Mouse (Mus musculus): Measurements from ENCODE around the gene Wfdc5. TPM values are rescaled to one million over a fixed set of nuclear protein-coding genes. Genes with fewer than 3 reads are reported as not detected.
A peak's percentile ranks its signal among the peaks of the same experiment; 100 is the strongest.

The Wfdc5 gene
- total and polyA plus RNA-seq, 3 experiments: not detected

- no peaks in the 10 kb centered on the region for H3K36me3 ChIP-seq (replicated peaks in 1 of 2; ENCODE audit: control insufficient read depth in 1 of 2, insufficient read depth in 1 of 2, low read length in 1 of 2)
These were observed 12.6 kb upstream of the Wfdc5 start for GRCm38 (mm10) chr2:164194959-164195630.

GRCm38 (mm10) chr2:164192279-164192678 is 9.7 kb upstream of the Wfdc5 start:
- TF ChIP-seq JUN (IDR thresholded peaks at IDR 0.05; ENCODE audit: insufficient read depth, low read depth, low read length) (no peak), CTCF (conservative IDR thresholded peaks at IDR 0.05 in 1 of 2, IDR thresholded peaks at IDR 0.05 in 1 of 2; ENCODE audit: low read depth in 2 of 2, low read length in 2 of 2) (no peak), ZMIZ1 (IDR thresholded peaks at IDR 0.05; ENCODE audit: low read depth, low read length) (no peak), JUND (conservative IDR thresholded peaks at IDR 0.05; ENCODE audit: low read depth, low read length) (no peak), NRF1 (IDR thresholded peaks at IDR 0.05; ENCODE audit: low read depth, low read length) (no peak), MXI1 (IDR thresholded peaks at IDR 0.05; ENCODE audit: low read depth, low read length) (no peak), RCOR1 (conservative IDR thresholded peaks at IDR 0.05; ENCODE audit: low read depth, low read length) (no peak), RAD21 (IDR thresholded peaks at IDR 0.05; ENCODE audit: low read depth, low read length) (no peak), E2F4 (IDR thresholded peaks at IDR 0.05; ENCODE audit: insufficient replicate concordance, low read depth, low read length) (no peak), POLR2A (IDR thresholded peaks at IDR 0.05; ENCODE audit: low read depth, low read length) (no peak), ZKSCAN1 (IDR thresholded peaks at IDR 0.05; ENCODE audit: borderline replicate concordance, low read depth, low read length) (no peak), PAX5 (IDR thresholded peaks at IDR 0.05; ENCODE audit: low read length) (no peak), SIN3A (IDR thresholded peaks at IDR 0.05; ENCODE audit: low read length) (no peak), KAT2A (IDR thresholded peaks at IDR 0.05; ENCODE audit: insufficient replicate concordance, low read length) (no peak), EP300 (IDR thresholded peaks at IDR 0.05; ENCODE audit: low read length) (no peak), MAZ (IDR thresholded peaks at IDR 0.05; ENCODE audit: low read depth, low read length) (no peak), USF2 (conservative IDR thresholded peaks at IDR 0.05; ENCODE audit: low read depth, low read length) (no peak)
- dilution Hi-C loops (cut with MboI; ENCODE audit: extremely low pct_ligation_motif_present, extremely low pct_unique_long_range_greater_than_20kb, low sequenced_read_pairs): no loop called here
- no peak for DNase-seq (ENCODE audit: extremely low read depth)

More at GRCm38 (mm10) chr2:164194959-164195630, 12.6 kb upstream of the Wfdc5 start:
- Histone ChIP-seq H3K4me3 (replicated peaks in 1 of 3; ENCODE audit: low read depth in 2 of 3, low read length in 2 of 3, poor library complexity in 1 of 3) (no peak overlapping the region), H3K27me3 (replicated peaks) (no peaks in the 10 kb centered on the region), H3K9ac (ENCODE audit: insufficient read depth, low read depth) (no peak overlapping the region), H3K4me2 (ENCODE audit: insufficient read depth, low read depth, poor library complexity, severe bottlenecking) (no peak overlapping the region), H3K79me2 (replicated peaks; ENCODE audit: control insufficient read depth, extremely low read depth, insufficient read depth, poor library complexity, severe bottlenecking) (no peaks in the 10 kb centered on the region), H3K27ac (ENCODE audit: insufficient read depth, low read depth) (no peak overlapping the region), H3K4me1 (ENCODE audit: control insufficient read depth in 1 of 2, insufficient read depth in 2 of 2) (peaks cover 19 to 32% of the 10 kb centered on the region in 2 experiments), H3K9me3 (replicated peaks; ENCODE audit: low read length) (peaks cover 9% of the 10 kb centered on the region)
- DNase-seq (ENCODE audit: extremely low read depth): no peak
- TF ChIP-seq IRF4 (IDR thresholded peaks at IDR 0.05; ENCODE audit: low read depth, low read length) (peak; percentile 54; the same call in 1 of the 2 replicates), RCOR1 (conservative IDR thresholded peaks at IDR 0.05; ENCODE audit: low read depth, low read length) (no peak), ZNF384 (IDR thresholded peaks at IDR 0.05; ENCODE audit: low read depth, low read length) (peak; percentile 43)
- in situ Hi-C loops (cut with MboI; ENCODE audit: low pct_ligation_motif_present, low pct_unique_long_range_greater_than_20kb, low sequenced_read_pairs) (no loop called here), dilution Hi-C loops (cut with MboI; ENCODE audit: extremely low pct_ligation_motif_present, extremely low pct_unique_long_range_greater_than_20kb, low sequenced_read_pairs) (no loop called here)

More at GRCm38 (mm10) chr2:164192279-164192678, 9.7 kb upstream of the Wfdc5 start:
- H3K27me3 ChIP-seq (replicated peaks): no peaks in the 10 kb centered on the region
- no peak overlapping the region for H3K4me2 ChIP-seq (ENCODE audit: insufficient read depth, low read depth, poor library complexity, severe bottlenecking)
- H3K9ac ChIP-seq (ENCODE audit: insufficient read depth, low read depth): no peak overlapping the region
- H3K4me3 ChIP-seq (replicated peaks in 1 of 3; ENCODE audit: low read depth in 2 of 3, low read length in 2 of 3, poor library complexity in 1 of 3): no peak overlapping the region
- H3K27ac ChIP-seq (ENCODE audit: insufficient read depth, low read depth): no peak overlapping the region
- peaks cover 19 to 32% of the 10 kb centered on the region in 2 experiments for H3K4me1 ChIP-seq (ENCODE audit: control insufficient read depth in 1 of 2, insufficient read depth in 2 of 2)
- in situ Hi-C loops (cut with MboI; ENCODE audit: low pct_ligation_motif_present, low pct_unique_long_range_greater_than_20kb, low sequenced_read_pairs): no loop called here
- H3K36me3 ChIP-seq (replicated peaks in 1 of 2; ENCODE audit: control insufficient read depth in 1 of 2, insufficient read depth in 1 of 2, low read length in 1 of 2): no peaks in the 10 kb centered on the region
- no peaks in the 10 kb centered on the region for H3K79me2 ChIP-seq (replicated peaks; ENCODE audit: control insufficient read depth, extremely low read depth, insufficient read depth, poor library complexity, severe bottlenecking)
- peaks cover 9% of the 10 kb centered on the region for H3K9me3 ChIP-seq (replicated peaks; ENCODE audit: low read length)

All from CH12.LX (cell line).